Mouse (Mus musculus) heart, postnatal 0 days (tissue): ENCODE measurements at regions not wholly inside any gene's neighbourhood (a gene's known extent, or its start where the extent isn't known, plus 50 kb on each side); places are given as distances from the start of the nearest gene placed in this dataset.

Experiments used
- ATAC-seq: fragments of 200-750 bp; cut with Nextera tagmentation; 2 replicates; pipeline ENCODE4 v1.8.0; 2017; ENCODE audit warnings: low read depth, moderate number of reproducible peaks, moderate library complexity; ENCODE audit not compliant: insufficient read depth
- DNase-seq: peaks from one replicate; pipeline ENCODE4 v3.0.0-alpha.2; 2016; ENCODE audit warnings: low spot score
- H3K27ac ChIP-seq: fragments of 300-500 bp; sonication (generic); 2 replicates; pipeline ENCODE4 v1.5.1; 2014; ENCODE audit warnings: low read depth, mild to moderate bottlenecking
- H3K27me3 ChIP-seq: fragments of 300-500 bp; sonication (generic); 2 replicates; pipeline ENCODE4 v1.6.1; 2014; ENCODE audit warnings: low read length, mixed read lengths; ENCODE audit not compliant: control insufficient read depth, insufficient read depth
- H3K36me3 ChIP-seq: fragments of 300-500 bp; sonication (generic); replicated peaks from 2 replicates; pipeline ENCODE4 v1.6.1; 2014; ENCODE audit warnings: low read length, mixed read lengths; ENCODE audit not compliant: control insufficient read depth, insufficient read depth
- H3K4me1 ChIP-seq: fragments of 300-500 bp; sonication (generic); 2 replicates; pipeline ENCODE4 v1.6.1; 2014; ENCODE audit warnings: antibody characterized with exemption; ENCODE audit not compliant: control insufficient read depth, insufficient read depth
- H3K4me2 ChIP-seq: fragments of 300-500 bp; sonication (generic); 2 replicates; pipeline ENCODE4 v1.6.1; 2014; ENCODE audit warnings: low read depth, mild to moderate bottlenecking, low read length, moderate library complexity
- H3K4me3 ChIP-seq: fragments of 300-500 bp; sonication (generic); 2 replicates; pipeline ENCODE4 v1.5.1; 2014; ENCODE audit warnings: low read depth, low read length
- H3K9ac ChIP-seq: fragments of 300-500 bp; sonication (generic); replicated peaks from 2 replicates; pipeline ENCODE4 v1.6.1; 2014; ENCODE audit warnings: low read depth, low read length, mixed read lengths
- H3K9me3 ChIP-seq: fragments of 300-500 bp; sonication (generic); replicated peaks from 2 replicates; pipeline ENCODE4 v1.6.1; 2016; ENCODE audit warnings: low read length; ENCODE audit not compliant: control insufficient read depth
- CTCF ChIP-seq: IDR thresholded peaks from 2 replicates; pipeline ENCODE4 v1.5.1; 2016; ENCODE audit warnings: antibody characterized with exemption, control low read depth, low read depth
- EP300 ChIP-seq: IDR thresholded peaks from 2 replicates; pipeline ENCODE4 v1.6.1; 2016; ENCODE audit warnings: antibody characterized with exemption, low read depth
- WGBS: fragments of 180-500 bp; shearing (Covaris S2); extraction: QIAGEN DNeasy Blood & Tissue Kit; methylation state at CpG from one replicate; pipeline ENCODE4 v1.1.7; 2014; 5-methylcytosine and 5-hydroxymethylcytosine counted together

GRCm38 (mm10) chr9:120866709-120867108 is 62.3 kb upstream of the Ctnnb1 start:
- no peaks in the 10 kb centered on the region for H3K9me3 ChIP-seq
- H3K36me3 ChIP-seq, result no peaks in the 10 kb centered on the region
- no peak overlapping the region for H3K4me3 ChIP-seq
- DNase-seq (peak; percentile 75), ATAC-seq (peak; percentile 79)
- no peaks in the 10 kb centered on the region for H3K27me3 ChIP-seq
- WGBS, result 8% methylated on average over 4 of the region's 4 CpGs
- H3K9ac ChIP-seq, result no peak overlapping the region
- peaks cover 39% of the 10 kb centered on the region; the same call in 1 of the 2 replicates for H3K4me1 ChIP-seq
- H3K4me2 ChIP-seq, result no peak overlapping the region
- TF ChIP-seq CTCF (no peak), EP300 (peak; percentile 86)
- H3K27ac ChIP-seq, result peak overlapping the region; percentile 81

- peaks cover 39% of the 10 kb centered on the region; the same call in 1 of the 2 replicates for H3K4me1 ChIP-seq
Observed at GRCm38 (mm10) chr9:120867861-120868260, 61.2 kb upstream of the Ctnnb1 start.

GRCm38 (mm10) chr9:120868330-120868729 is 60.7 kb upstream of the Ctnnb1 start:
- Histone ChIP-seq H3K9me3 (no peaks in the 10 kb centered on the region), H3K27me3 (no peaks in the 10 kb centered on the region), H3K27ac (no peak overlapping the region), H3K4me3 (no peak overlapping the region), H3K4me1 (peaks cover 39% of the 10 kb centered on the region; the same call in 1 of the 2 replicates), H3K4me2 (no peak overlapping the region), H3K36me3 (no peaks in the 10 kb centered on the region), H3K9ac (no peak overlapping the region)
- ATAC-seq (no peak), DNase-seq (no peak)
- 79% methylated on average over 4 of the region's 4 CpGs for WGBS
- TF ChIP-seq CTCF, result no peak
- no peak for TF ChIP-seq EP300

More at GRCm38 (mm10) chr9:120867861-120868260, 61.2 kb upstream of the Ctnnb1 start:
- Histone ChIP-seq H3K4me2 (no peak overlapping the region), H3K27me3 (no peaks in the 10 kb centered on the region), H3K9ac (no peak overlapping the region), H3K27ac (no peak overlapping the region), H3K36me3 (no peaks in the 10 kb centered on the region), H3K9me3 (no peaks in the 10 kb centered on the region), H3K4me3 (no peak overlapping the region)
- WGBS, result 90% methylated on average over 2 of the region's 2 CpGs
- TF ChIP-seq EP300 (no peak), CTCF (no peak)
- ATAC-seq (no peak), DNase-seq (no peak)

GRCm38 (mm10) chr9:120869432-120870081 is 59.5 kb upstream of the Ctnnb1 start:
- H3K36me3 ChIP-seq, result no peaks in the 10 kb centered on the region
- no peaks in the 10 kb centered on the region for H3K27me3 ChIP-seq
- H3K9me3 ChIP-seq, result no peaks in the 10 kb centered on the region
- WGBS, result 6% methylated on average over 19 of the region's 19 CpGs
- ATAC-seq (peak; percentile 24; the same call in 1 of the 2 replicates), DNase-seq (peak; percentile 50)
- peak overlapping the region; percentile 28 for H3K4me3 ChIP-seq
- H3K4me1 ChIP-seq, result peaks cover 39% of the 10 kb centered on the region; the same call in 1 of the 2 replicates
- H3K9ac ChIP-seq, result peak overlapping the region; percentile 44
- TF ChIP-seq CTCF (no peak), EP300 (no peak)
- peak overlapping the region; percentile 54 for H3K4me2 ChIP-seq
- peak overlapping the region; percentile 72 for H3K27ac ChIP-seq

- Histone ChIP-seq H3K4me2 (no peak overlapping the region), H3K36me3 (no peaks in the 10 kb centered on the region), H3K27ac (no peak overlapping the region), H3K9ac (no peak overlapping the region), H3K4me1 (peaks cover 19% of the 10 kb centered on the region; the same call in 1 of the 2 replicates), H3K4me3 (no peak overlapping the region), H3K9me3 (no peaks in the 10 kb centered on the region), H3K27me3 (no peaks in the 10 kb centered on the region)
- WGBS, result 83% methylated on average over 3 of the region's 3 CpGs
- DNase-seq (no peak), ATAC-seq (no peak)
- TF ChIP-seq EP300 (no peak), CTCF (no peak)
Observed at GRCm38 (mm10) chr9:120873293-120873692, 55.7 kb upstream of the Ctnnb1 start.
